Mouse (Mus musculus): ENCODE results near the gene Sirt2. TPM values are rescaled to one million over a fixed set of nuclear protein-coding genes. Genes with fewer than 3 reads are reported as not detected.

Sirt2 gene
- polyA plus RNA-seq, 1 experiment from 2014 or later: 104 TPM

GRCm38 (mm10) chr7:28818861-28819452, 52.4 kb downstream of the Sirt2 start:
- no peak overlapping the region for H3K27ac ChIP-seq (replicated peaks; ENCODE audit: low read depth, low read length)
- no peaks in the 10 kb centered on the region for H3K9me3 ChIP-seq (ENCODE audit: control insufficient read depth, low read length)
- DNase-seq: no peak
- no peak for ATAC-seq (ENCODE audit: low FRiP score, low TSS enrichment)
- no peaks in the 10 kb centered on the region for H3K27me3 ChIP-seq (ENCODE audit: control insufficient read depth, insufficient read depth, low read length)
- no peak overlapping the region for H3K9ac ChIP-seq (replicated peaks; ENCODE audit: low read length)
- no peak overlapping the region for H3K4me3 ChIP-seq (replicated peaks; ENCODE audit: low read depth, low read length)
- WGBS: 82% methylated on average over 4 of the region's 4 CpGs
- peaks cover 3% of the 10 kb centered on the region; the same call in 1 of the 2 replicates for H3K4me1 ChIP-seq (ENCODE audit: control insufficient read depth, insufficient read depth, low read length)
- no peak overlapping the region for H3K4me2 ChIP-seq (ENCODE audit: low read length)
- H3K36me3 ChIP-seq (ENCODE audit: control insufficient read depth, insufficient read depth, low read length): peaks cover 93% of the 10 kb centered on the region

- Histone ChIP-seq H3K36me3 (ENCODE audit: control insufficient read depth, insufficient read depth, low read length) (peaks cover 87% of the 10 kb centered on the region), H3K9ac (replicated peaks; ENCODE audit: low read length) (no peak overlapping the region), H3K4me1 (ENCODE audit: control insufficient read depth, insufficient read depth, low read length) (peaks cover 4% of the 10 kb centered on the region; the same call in 1 of the 2 replicates), H3K27me3 (ENCODE audit: control insufficient read depth, insufficient read depth, low read length) (no peaks in the 10 kb centered on the region), H3K4me3 (replicated peaks; ENCODE audit: low read depth, low read length) (no peak overlapping the region), H3K27ac (replicated peaks; ENCODE audit: low read depth, low read length) (no peak overlapping the region), H3K9me3 (ENCODE audit: control insufficient read depth, low read length) (no peaks in the 10 kb centered on the region), H3K4me2 (ENCODE audit: low read length) (no peak overlapping the region)
- DNase-seq (no peak), ATAC-seq (ENCODE audit: low FRiP score, low TSS enrichment) (no peak)
- 75% methylated on average over 4 of the region's 4 CpGs for WGBS
Observed at GRCm38 (mm10) chr7:28819571-28819970, 53.0 kb downstream of the Sirt2 start.

- WGBS: 32% methylated on average over 12 of the region's 12 CpGs
- no peak overlapping the region for H3K9ac ChIP-seq (replicated peaks; ENCODE audit: low read length)
- peaks cover 76% of the 10 kb centered on the region for H3K36me3 ChIP-seq (ENCODE audit: control insufficient read depth, insufficient read depth, low read length)
- ATAC-seq (ENCODE audit: low FRiP score, low TSS enrichment): no peak
- no peaks in the 10 kb centered on the region for H3K27me3 ChIP-seq (ENCODE audit: control insufficient read depth, insufficient read depth, low read length)
- H3K4me3 ChIP-seq (replicated peaks; ENCODE audit: low read depth, low read length): no peak overlapping the region
- no peak for DNase-seq
- peaks cover 9% of the 10 kb centered on the region for H3K4me1 ChIP-seq (ENCODE audit: control insufficient read depth, insufficient read depth, low read length)
- H3K4me2 ChIP-seq (ENCODE audit: low read length): no peak overlapping the region
- H3K27ac ChIP-seq (replicated peaks; ENCODE audit: low read depth, low read length): peak overlapping the region; percentile 49
- no peaks in the 10 kb centered on the region for H3K9me3 ChIP-seq (ENCODE audit: control insufficient read depth, low read length)
Observed at GRCm38 (mm10) chr7:28820358-28821260, 54.1 kb downstream of the Sirt2 start.

- Histone ChIP-seq H3K4me1 (ENCODE audit: control insufficient read depth, insufficient read depth, low read length) (peaks cover 14% of the 10 kb centered on the region), H3K27me3 (ENCODE audit: control insufficient read depth, insufficient read depth, low read length) (no peaks in the 10 kb centered on the region), H3K9me3 (ENCODE audit: control insufficient read depth, low read length) (no peaks in the 10 kb centered on the region), H3K9ac (replicated peaks; ENCODE audit: low read length) (no peak overlapping the region), H3K4me3 (replicated peaks; ENCODE audit: low read depth, low read length) (no peak overlapping the region), H3K4me2 (ENCODE audit: low read length) (no peak overlapping the region), H3K27ac (replicated peaks; ENCODE audit: low read depth, low read length) (no peak overlapping the region; the same call in 1 of the 2 replicates), H3K36me3 (ENCODE audit: control insufficient read depth, insufficient read depth, low read length) (peaks cover 69% of the 10 kb centered on the region)
- no peak for DNase-seq
- no peak for ATAC-seq (ENCODE audit: low FRiP score, low TSS enrichment)
- WGBS: 67% methylated on average over 10 of the region's 10 CpGs
Observed at GRCm38 (mm10) chr7:28821261-28821831, 54.8 kb downstream of the Sirt2 start.

- H3K36me3 ChIP-seq (ENCODE audit: control insufficient read depth, insufficient read depth, low read length): peaks cover 57% of the 10 kb centered on the region
- H3K9ac ChIP-seq (replicated peaks; ENCODE audit: low read length): no peak overlapping the region
- H3K27me3 ChIP-seq (ENCODE audit: control insufficient read depth, insufficient read depth, low read length): no peaks in the 10 kb centered on the region
- WGBS: 56% methylated on average over 1 of the region's 1 CpGs
- no peak for DNase-seq
- peaks cover 11% of the 10 kb centered on the region for H3K4me1 ChIP-seq (ENCODE audit: control insufficient read depth, insufficient read depth, low read length)
- H3K27ac ChIP-seq (replicated peaks; ENCODE audit: low read depth, low read length): no peak overlapping the region
- no peak for ATAC-seq (ENCODE audit: low FRiP score, low TSS enrichment)
- H3K9me3 ChIP-seq (ENCODE audit: control insufficient read depth, low read length): no peaks in the 10 kb centered on the region
- H3K4me3 ChIP-seq (replicated peaks; ENCODE audit: low read depth, low read length): no peak overlapping the region
- H3K4me2 ChIP-seq (ENCODE audit: low read length): no peak overlapping the region
Observed at GRCm38 (mm10) chr7:28822556-28822955, 56.0 kb downstream of the Sirt2 start.

- DNase-seq: no peak
- Histone ChIP-seq H3K9ac (replicated peaks; ENCODE audit: low read length) (no peak overlapping the region), H3K9me3 (ENCODE audit: control insufficient read depth, low read length) (no peaks in the 10 kb centered on the region), H3K27me3 (ENCODE audit: control insufficient read depth, insufficient read depth, low read length) (no peaks in the 10 kb centered on the region), H3K4me1 (ENCODE audit: control insufficient read depth, insufficient read depth, low read length) (peaks cover 11% of the 10 kb centered on the region), H3K27ac (replicated peaks; ENCODE audit: low read depth, low read length) (no peak overlapping the region), H3K4me3 (replicated peaks; ENCODE audit: low read depth, low read length) (no peak overlapping the region), H3K4me2 (ENCODE audit: low read length) (no peak overlapping the region), H3K36me3 (ENCODE audit: control insufficient read depth, insufficient read depth, low read length) (peaks cover 51% of the 10 kb centered on the region)
- WGBS: 58% methylated on average over 10 of the region's 10 CpGs
- no peak for ATAC-seq (ENCODE audit: low FRiP score, low TSS enrichment)
Observed at GRCm38 (mm10) chr7:28822993-28823903, 56.7 kb downstream of the Sirt2 start.

GRCm38 (mm10) chr7:28823932-28824331, 57.4 kb downstream of the Sirt2 start:
- H3K4me2 ChIP-seq (ENCODE audit: low read length): no peak overlapping the region
- ATAC-seq (ENCODE audit: low FRiP score, low TSS enrichment): no peak
- H3K27ac ChIP-seq (replicated peaks; ENCODE audit: low read depth, low read length): 0 out of 2 replicates have a peak overlapping the region, but pooled peaks have one; percentile 74
- H3K4me3 ChIP-seq (replicated peaks; ENCODE audit: low read depth, low read length): no peak overlapping the region
- H3K9ac ChIP-seq (replicated peaks; ENCODE audit: low read length): no peak overlapping the region
- DNase-seq: no peak
- peaks cover 44% of the 10 kb centered on the region for H3K36me3 ChIP-seq (ENCODE audit: control insufficient read depth, insufficient read depth, low read length)
- H3K27me3 ChIP-seq (ENCODE audit: control insufficient read depth, insufficient read depth, low read length): no peaks in the 10 kb centered on the region
- H3K9me3 ChIP-seq (ENCODE audit: control insufficient read depth, low read length): no peaks in the 10 kb centered on the region
- 55% methylated on average over 2 of the region's 2 CpGs for WGBS
- peaks cover 11% of the 10 kb centered on the region for H3K4me1 ChIP-seq (ENCODE audit: control insufficient read depth, insufficient read depth, low read length)
